Mouse (Mus musculus) kidney, adult 9 months (tissue): Measurements from ENCODE around the gene Thop1.

Experiments
- DNase-seq: peaks from one replicate; pipeline ENCODE4 v3.0.0; 2022

The Thop1 gene

GRCm38 (mm10) chr10:81120650-81121049 lies 50.8 kb downstream of the Thop1 start:
- DNase-seq = no peak

- no peak for DNase-seq
Measured at GRCm38 (mm10) chr10:81122889-81123288, 53.1 kb downstream of the Thop1 start.

- DNase-seq = no peak
Measured at GRCm38 (mm10) chr10:81123500-81123899, 53.7 kb downstream of the Thop1 start.
